Mouse (Mus musculus) liver, embryonic 13.5 days (tissue): Measurements from ENCODE around the gene Pcdh9. TPM values are rescaled to one million over a fixed set of nuclear protein-coding genes. Genes with fewer than 3 reads are reported as not detected.

ENCODE experiments used
- ATAC-seq: fragments of 200-750 bp; cut with Nextera tagmentation; 2 replicates; pipeline ENCODE4 v1.8.0; 2017; ENCODE audit warnings: low read depth, mild to moderate bottlenecking, moderate number of reproducible peaks, moderate library complexity
- DNase-seq: peaks from one replicate; pipeline ENCODE4 v3.0.0; 2022
- H3K27ac ChIP-seq: fragments of 300-500 bp; sonication (generic); 2 replicates; pipeline ENCODE4 v1.5.1; 2015; ENCODE audit warnings: moderate library complexity, mild to moderate bottlenecking, inconsistent platforms
- H3K27me3 ChIP-seq: fragments of 300-500 bp; sonication (generic); 2 replicates; pipeline ENCODE4 v1.6.1; 2015; ENCODE audit warnings: mild to moderate bottlenecking, inconsistent platforms
- H3K36me3 ChIP-seq: fragments of 300-500 bp; sonication (generic); 2 replicates; pipeline ENCODE4 v1.6.1; 2015; ENCODE audit warnings: mild to moderate bottlenecking, inconsistent platforms
- H3K4me1 ChIP-seq: fragments of 300-500 bp; sonication (generic); replicated peaks from 2 replicates; pipeline ENCODE4 v1.6.1; 2015; ENCODE audit warnings: inconsistent platforms
- H3K4me2 ChIP-seq: fragments of 300-500 bp; sonication (generic); 2 replicates; pipeline ENCODE4 v1.6.1; 2015; ENCODE audit warnings: inconsistent platforms, mild to moderate bottlenecking, moderate library complexity
- H3K4me3 ChIP-seq: fragments of 300-500 bp; sonication (generic); replicated peaks from 2 replicates; pipeline ENCODE4 v1.5.1; 2015; ENCODE audit warnings: mild to moderate bottlenecking, inconsistent platforms
- H3K9ac ChIP-seq: fragments of 300-500 bp; sonication (generic); 2 replicates; pipeline ENCODE4 v1.6.1; 2015; ENCODE audit warnings: mild to moderate bottlenecking, inconsistent platforms
- H3K9me3 ChIP-seq: fragments of 300-500 bp; sonication (generic); replicated peaks from 2 replicates; pipeline ENCODE4 v1.6.1; 2016; ENCODE audit warnings: inconsistent platforms
- whole genome bisulfite sequencing: fragments of 180-500 bp; shearing (Covaris S2); methylation state at CpG from one replicate; pipeline ENCODE4 v1.1.7; 2015; ENCODE audit not compliant: insufficient replicate concordance; 5-methylcytosine and 5-hydroxymethylcytosine counted together
- polyA plus RNA-seq: library from polyadenylated mRNA; unstranded; fragments of >200 nt; fragmentation: Nextera tagmentation; extraction: Ambion mirVana; gene quantifications from 2 replicates; pipeline ENCODE4 v1.2.1, GENCODE M21; 2015

The Pcdh9 gene
- polyA plus RNA-seq, 1 experiment from 2014 or later, result 0.80 TPM

GRCm38 (mm10) chr14:93786234-93786633 is 104.2 kb downstream of the Pcdh9 start:
- H3K9ac ChIP-seq, result no peak overlapping the region
- H3K27ac ChIP-seq, result no peak overlapping the region
- H3K27me3 ChIP-seq, result no peaks in the 10 kb centered on the region
- no peaks in the 10 kb centered on the region for H3K4me1 ChIP-seq
- H3K4me2 ChIP-seq, result no peak overlapping the region
- H3K9me3 ChIP-seq, result no peaks in the 10 kb centered on the region
- H3K36me3 ChIP-seq, result no peaks in the 10 kb centered on the region
- H3K4me3 ChIP-seq, result no peak overlapping the region
- DNase-seq, result no peak
- WGBS, result 66% methylated on average over 4 of the region's 4 CpGs
- no peak for ATAC-seq

DNA sequence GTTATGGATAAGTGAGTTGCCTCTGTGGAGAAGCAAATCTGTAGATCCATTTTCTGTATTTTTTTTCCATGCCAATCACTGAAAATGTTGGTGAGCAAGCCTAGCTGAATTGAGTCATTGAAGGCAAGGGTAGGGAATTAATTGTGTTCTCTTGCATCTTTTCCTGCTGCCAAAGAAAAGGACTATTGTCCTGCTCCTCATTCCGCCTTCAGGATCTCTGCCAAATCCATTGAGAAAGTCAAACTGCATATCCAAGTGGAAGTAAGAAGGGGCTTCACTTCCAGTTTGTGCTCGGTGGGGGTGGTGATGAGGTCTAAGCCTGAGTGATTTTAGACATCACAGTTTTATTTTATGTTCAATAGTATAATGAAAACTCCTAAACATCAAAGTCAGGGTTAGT is 105.4 kb downstream of the Pcdh9 start:
- DNase-seq (no peak), ATAC-seq (no peak)
- Histone ChIP-seq H3K4me3 (no peak overlapping the region), H3K36me3 (no peaks in the 10 kb centered on the region), H3K4me1 (no peaks in the 10 kb centered on the region), H3K9me3 (no peaks in the 10 kb centered on the region), H3K27me3 (no peaks in the 10 kb centered on the region), H3K9ac (no peak overlapping the region), H3K4me2 (no peak overlapping the region), H3K27ac (no peak overlapping the region)
- WGBS, result 43% methylated on average over 2 of the region's 2 CpGs

DNA sequence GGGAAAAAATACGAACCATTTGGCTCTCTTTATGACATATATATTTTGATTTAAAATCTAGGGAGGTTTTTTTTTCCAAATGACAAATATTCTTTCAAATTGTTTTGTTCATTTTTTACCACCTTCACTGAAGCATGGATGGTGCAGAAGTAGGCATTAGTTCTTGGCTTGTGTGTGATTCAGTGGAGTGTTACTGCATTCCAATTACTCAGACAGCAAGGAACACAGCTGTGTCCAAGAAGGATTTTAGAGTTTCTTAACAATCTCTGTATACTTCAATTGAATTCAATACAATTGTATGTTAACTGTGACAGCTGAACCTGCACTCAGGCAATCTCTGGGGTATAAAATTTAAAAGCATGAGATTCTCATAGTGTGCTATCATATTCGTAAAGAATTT is 127.6 kb downstream of the Pcdh9 start:
- Histone ChIP-seq H3K27me3 (no peaks in the 10 kb centered on the region), H3K9me3 (no peaks in the 10 kb centered on the region), H3K9ac (no peak overlapping the region), H3K4me2 (no peak overlapping the region), H3K36me3 (no peaks in the 10 kb centered on the region), H3K4me3 (no peak overlapping the region), H3K4me1 (no peaks in the 10 kb centered on the region), H3K27ac (no peak overlapping the region)
- WGBS, result 53% methylated on average over 2 of the region's 2 CpGs
- ATAC-seq, result no peak
- no peak for DNase-seq

DNA sequence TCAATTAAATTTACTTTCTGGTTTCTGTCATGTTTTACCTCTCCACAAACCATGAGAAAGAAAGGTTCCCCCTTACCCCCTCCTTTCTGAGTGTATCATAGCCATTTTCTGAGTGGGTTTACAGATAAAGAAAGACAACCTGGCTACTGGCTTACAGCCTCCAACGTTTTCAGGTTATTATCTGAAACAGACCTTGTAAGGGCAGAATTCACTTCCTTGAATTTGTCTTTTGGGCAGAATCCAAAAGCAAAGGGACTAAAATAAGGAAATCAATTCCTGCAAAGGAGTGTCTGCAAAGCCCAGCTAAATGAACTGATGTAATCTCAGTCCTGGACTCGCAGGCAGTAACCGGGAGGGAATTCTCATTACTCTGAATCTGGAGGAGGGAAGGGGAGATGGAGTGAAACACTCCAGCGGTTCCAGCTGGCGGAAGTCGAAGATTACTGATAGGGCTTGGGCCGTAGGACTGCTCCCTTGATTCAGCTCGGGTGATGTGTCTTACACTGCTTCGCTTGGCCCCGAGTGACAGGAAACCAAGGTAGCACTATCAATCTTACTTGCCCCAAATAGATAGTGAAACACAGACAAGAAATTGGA is 156.3 kb downstream of the Pcdh9 start:
- ATAC-seq, result no peak
- 48% methylated on average over 10 of the region's 10 CpGs for WGBS
- Histone ChIP-seq H3K9me3 (no peaks in the 10 kb centered on the region), H3K4me2 (no peak overlapping the region), H3K4me1 (no peaks in the 10 kb centered on the region), H3K36me3 (no peaks in the 10 kb centered on the region), H3K27ac (no peak overlapping the region), H3K9ac (no peak overlapping the region), H3K4me3 (no peak overlapping the region), H3K27me3 (no peaks in the 10 kb centered on the region)
- no peak for DNase-seq

GRCm38 (mm10) chr14:93725798-93726197 is 164.7 kb downstream of the Pcdh9 start:
- Histone ChIP-seq H3K27me3 (no peaks in the 10 kb centered on the region), H3K36me3 (no peaks in the 10 kb centered on the region), H3K9me3 (no peaks in the 10 kb centered on the region), H3K4me3 (no peak overlapping the region), H3K4me2 (no peak overlapping the region), H3K9ac (no peak overlapping the region), H3K4me1 (no peaks in the 10 kb centered on the region), H3K27ac (no peak overlapping the region)
- no peak for DNase-seq
- ATAC-seq, result no peak
- 51% methylated on average over 1 of the region's 1 CpGs for WGBS

DNA sequence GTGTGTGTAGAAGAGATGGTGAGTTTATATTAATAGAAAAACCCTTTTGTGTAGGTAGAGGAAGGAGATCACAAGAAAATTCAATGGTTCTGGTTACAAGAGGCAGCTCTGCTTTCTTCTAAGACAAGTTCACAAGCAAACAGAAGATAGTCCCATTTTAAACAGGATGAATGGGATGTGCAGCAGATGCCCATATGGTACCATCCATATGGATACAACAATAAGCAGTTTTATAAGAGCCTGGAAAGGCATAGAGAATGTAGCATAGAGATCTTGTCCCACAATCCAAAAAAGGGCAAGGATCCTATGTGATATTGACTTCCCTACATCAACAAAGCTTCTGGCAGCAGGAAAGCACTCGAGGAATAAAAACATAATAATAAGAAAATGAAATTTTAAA is 171.3 kb downstream of the Pcdh9 start:
- H3K36me3 ChIP-seq, result no peaks in the 10 kb centered on the region

GRCm38 (mm10) chr14:93713250-93713935 is 177.1 kb downstream of the Pcdh9 start:
- Histone ChIP-seq H3K4me2 (no peak overlapping the region), H3K9me3 (no peaks in the 10 kb centered on the region), H3K4me1 (no peaks in the 10 kb centered on the region), H3K4me3 (no peak overlapping the region), H3K9ac (no peak overlapping the region), H3K27ac (no peak overlapping the region), H3K36me3 (no peaks in the 10 kb centered on the region), H3K27me3 (no peaks in the 10 kb centered on the region)
- DNase-seq, result no peak
- WGBS, result 75% methylated on average over 12 of the region's 12 CpGs
- ATAC-seq, result no peak

More for the DNA sequence above, 171.3 kb downstream of the Pcdh9 start:
- no peak overlapping the region for H3K4me3 ChIP-seq
- H3K9me3 ChIP-seq, result no peaks in the 10 kb centered on the region
- H3K27me3 ChIP-seq, result no peaks in the 10 kb centered on the region
- ATAC-seq (no peak), DNase-seq (no peak)
- H3K4me2 ChIP-seq, result no peak overlapping the region
- no peaks in the 10 kb centered on the region for H3K4me1 ChIP-seq
- 19% methylated on average over 1 of the region's 1 CpGs for WGBS
- no peak overlapping the region for H3K27ac ChIP-seq
- H3K9ac ChIP-seq, result no peak overlapping the region

DNA sequence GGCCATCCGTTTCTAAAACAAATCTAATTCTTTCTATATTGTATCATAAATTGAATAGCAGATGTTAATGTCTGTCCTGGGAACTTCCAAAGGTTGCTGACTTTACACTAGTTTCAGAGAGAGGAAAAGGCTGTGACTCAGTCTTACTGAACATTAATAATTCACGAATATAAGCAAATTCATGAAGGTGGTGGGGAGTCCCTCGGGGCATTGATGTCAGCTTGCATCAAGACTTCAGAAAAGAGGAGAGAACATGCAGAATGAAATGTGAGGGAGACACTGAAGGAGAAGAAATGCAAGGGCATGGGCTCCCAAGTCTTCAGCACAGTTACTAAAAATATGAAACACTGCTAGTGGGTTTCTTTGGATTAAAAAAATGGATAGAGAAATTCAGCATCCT is 181.8 kb downstream of the Pcdh9 start:
- H3K4me1 ChIP-seq, result no peaks in the 10 kb centered on the region
- DNase-seq (no peak), ATAC-seq (no peak)
- H3K4me2 ChIP-seq, result no peak overlapping the region
- H3K27me3 ChIP-seq, result no peaks in the 10 kb centered on the region
- H3K27ac ChIP-seq, result no peak overlapping the region
- H3K9me3 ChIP-seq, result no peaks in the 10 kb centered on the region
- H3K36me3 ChIP-seq, result no peaks in the 10 kb centered on the region
- WGBS, result 53% methylated on average over 3 of the region's 3 CpGs
- no peak overlapping the region for H3K9ac ChIP-seq
- H3K4me3 ChIP-seq, result no peak overlapping the region

GRCm38 (mm10) chr14:93701385-93702101 is 188.9 kb downstream of the Pcdh9 start:
- Histone ChIP-seq H3K27ac (no peak overlapping the region), H3K4me3 (no peak overlapping the region), H3K36me3 (no peaks in the 10 kb centered on the region), H3K9ac (no peak overlapping the region), H3K4me1 (no peaks in the 10 kb centered on the region), H3K27me3 (no peaks in the 10 kb centered on the region), H3K4me2 (no peak overlapping the region), H3K9me3 (no peaks in the 10 kb centered on the region)
- WGBS, result 49% methylated on average over 12 of the region's 12 CpGs
- DNase-seq (no peak), ATAC-seq (no peak)

GRCm38 (mm10) chr14:93700916-93701315 is 189.6 kb downstream of the Pcdh9 start:
- no peak overlapping the region for H3K4me3 ChIP-seq
- 67% methylated on average over 1 of the region's 1 CpGs for WGBS
- H3K27ac ChIP-seq, result no peak overlapping the region
- no peaks in the 10 kb centered on the region for H3K27me3 ChIP-seq
- no peaks in the 10 kb centered on the region for H3K36me3 ChIP-seq
- no peaks in the 10 kb centered on the region for H3K4me1 ChIP-seq
- DNase-seq (no peak), ATAC-seq (no peak)
- no peak overlapping the region for H3K9ac ChIP-seq
- H3K9me3 ChIP-seq, result no peaks in the 10 kb centered on the region
- H3K4me2 ChIP-seq, result no peak overlapping the region

- H3K4me2 ChIP-seq, result no peak overlapping the region
- no peak overlapping the region for H3K27ac ChIP-seq
- no peak overlapping the region for H3K4me3 ChIP-seq
- H3K9ac ChIP-seq, result no peak overlapping the region
- no peaks in the 10 kb centered on the region for H3K9me3 ChIP-seq
- 56% methylated on average over 1 of the region's 1 CpGs for WGBS
- no peak for ATAC-seq
- no peaks in the 10 kb centered on the region for H3K27me3 ChIP-seq
- DNase-seq, result no peak
- no peaks in the 10 kb centered on the region for H3K4me1 ChIP-seq
- H3K36me3 ChIP-seq, result no peaks in the 10 kb centered on the region
These were observed 205.8 kb downstream of the Pcdh9 start for GRCm38 (mm10) chr14:93684641-93685040.
